Mouse (Mus musculus): ENCODE data around the gene Clcn3. TPM values are rescaled to one million over a fixed set of nuclear protein-coding genes. Genes with fewer than 3 reads are reported as not detected.
A peak's percentile ranks its signal among the peaks of the same experiment; 100 is the strongest.

The Clcn3 gene
- polyA plus RNA-seq, 1 experiment from 2014 or later = 51.6 TPM

GRCm38 (mm10) chr8:60889843-60890519, 93.1 kb downstream of the Clcn3 start, which contains the start of gene Hpf1:
Hpf1 (plus strand) TSS chr8:60890418.
- no peaks in the 10 kb centered on the region for H3K27me3 ChIP-seq
- peak within 1 kb of the TSS; percentile 78 for H3K4me3 ChIP-seq (replicated peaks)
- 0 out of 2 replicates have a peak within 1 kb of the TSS, but pooled peaks have one; percentile 56 for H3K27ac ChIP-seq
- no peaks in the 10 kb centered on the region for H3K9me3 ChIP-seq
- peak within 1 kb of the TSS; percentile 86 for H3K9ac ChIP-seq (replicated peaks)
- H3K36me3 ChIP-seq = peaks cover 15% of the 10 kb centered on the region; the same call in 1 of the 2 replicates
- peak; percentile 98 for ATAC-seq
- 5% methylated on average over 43 of the region's 43 CpGs for WGBS
- H3K4me2 ChIP-seq (replicated peaks) = peak within 1 kb of the TSS; percentile 79
- peaks cover 24% of the 10 kb centered on the region for H3K4me1 ChIP-seq (replicated peaks)

GRCm38 (mm10) chr8:60889131-60889842, 93.8 kb downstream of the Clcn3 start:
- 85% methylated on average over 11 of the region's 11 CpGs for WGBS
- Histone ChIP-seq H3K9me3 (no peaks in the 10 kb centered on the region), H3K9ac (replicated peaks) (no peak overlapping the region), H3K4me3 (replicated peaks) (no peak overlapping the region), H3K4me2 (replicated peaks) (peak overlapping the region; percentile 79; the same call in 1 of the 2 replicates), H3K36me3 (peaks cover 8% of the 10 kb centered on the region; the same call in 1 of the 2 replicates), H3K27ac (no peak overlapping the region), H3K4me1 (replicated peaks) (peaks cover 24% of the 10 kb centered on the region), H3K27me3 (no peaks in the 10 kb centered on the region)
- ATAC-seq = no peak

GRCm38 (mm10) chr8:60886736-60887135, 96.4 kb downstream of the Clcn3 start:
- Histone ChIP-seq H3K4me3 (replicated peaks) (no peak overlapping the region), H3K4me1 (replicated peaks) (peaks cover 11% of the 10 kb centered on the region), H3K27ac (no peak overlapping the region), H3K9ac (replicated peaks) (no peak overlapping the region), H3K36me3 (no peaks in the 10 kb centered on the region), H3K4me2 (replicated peaks) (no peak overlapping the region), H3K27me3 (no peaks in the 10 kb centered on the region), H3K9me3 (no peaks in the 10 kb centered on the region)
- 51% methylated on average over 6 of the region's 6 CpGs for WGBS
- ATAC-seq = no peak

GRCm38 (mm10) chr8:60883419-60884137, 99.5 kb downstream of the Clcn3 start:
- no peak for ATAC-seq
- no peak overlapping the region for H3K4me2 ChIP-seq (replicated peaks)
- H3K4me3 ChIP-seq (replicated peaks) = no peak overlapping the region
- WGBS = 69% methylated on average over 4 of the region's 4 CpGs
- no peaks in the 10 kb centered on the region for H3K27me3 ChIP-seq
- H3K9ac ChIP-seq (replicated peaks) = no peak overlapping the region
- no peak overlapping the region for H3K27ac ChIP-seq
- H3K36me3 ChIP-seq = no peaks in the 10 kb centered on the region
- H3K4me1 ChIP-seq (replicated peaks) = no peaks in the 10 kb centered on the region
- no peaks in the 10 kb centered on the region for H3K9me3 ChIP-seq

- Histone ChIP-seq H3K4me2 (replicated peaks) (no peak overlapping the region), H3K27ac (no peak overlapping the region), H3K36me3 (no peaks in the 10 kb centered on the region), H3K9me3 (no peaks in the 10 kb centered on the region), H3K27me3 (no peaks in the 10 kb centered on the region), H3K4me3 (replicated peaks) (no peak overlapping the region), H3K4me1 (replicated peaks) (no peaks in the 10 kb centered on the region), H3K9ac (replicated peaks) (no peak overlapping the region)
- WGBS = 83% methylated on average over 2 of the region's 2 CpGs
- ATAC-seq = no peak
Measured at GRCm38 (mm10) chr8:60878617-60879016, 104.5 kb downstream of the Clcn3 start.

- Histone ChIP-seq H3K27me3 (no peaks in the 10 kb centered on the region), H3K4me3 (replicated peaks) (no peak overlapping the region)
Measured at GRCm38 (mm10) chr8:60870231-60871193, 112.6 kb downstream of the Clcn3 start.

GRCm38 (mm10) chr8:60869761-60870160, 113.3 kb downstream of the Clcn3 start:
- 92% methylated on average over 2 of the region's 2 CpGs for WGBS
- no peaks in the 10 kb centered on the region for H3K9me3 ChIP-seq
- ATAC-seq = no peak
- no peaks in the 10 kb centered on the region for H3K4me1 ChIP-seq (replicated peaks)
- no peaks in the 10 kb centered on the region for H3K36me3 ChIP-seq
- no peak overlapping the region for H3K9ac ChIP-seq (replicated peaks)
- H3K27me3 ChIP-seq = no peaks in the 10 kb centered on the region
- H3K27ac ChIP-seq = no peak overlapping the region
- H3K4me3 ChIP-seq (replicated peaks) = no peak overlapping the region
- H3K4me2 ChIP-seq (replicated peaks) = no peak overlapping the region

More at GRCm38 (mm10) chr8:60870231-60871193, 112.6 kb downstream of the Clcn3 start:
- Histone ChIP-seq H3K4me1 (replicated peaks) (no peaks in the 10 kb centered on the region), H3K4me2 (replicated peaks) (no peak overlapping the region), H3K9me3 (no peaks in the 10 kb centered on the region), H3K27ac (no peak overlapping the region), H3K9ac (replicated peaks) (no peak overlapping the region), H3K36me3 (no peaks in the 10 kb centered on the region)
- ATAC-seq = no peak
- 83% methylated on average over 13 of the region's 13 CpGs for WGBS

GRCm38 (mm10) chr8:60868236-60868965, 114.7 kb downstream of the Clcn3 start:
- H3K4me1 ChIP-seq (replicated peaks) = no peaks in the 10 kb centered on the region
- H3K9ac ChIP-seq (replicated peaks) = no peak overlapping the region
- H3K27me3 ChIP-seq = no peaks in the 10 kb centered on the region
- no peak overlapping the region for H3K27ac ChIP-seq
- H3K9me3 ChIP-seq = no peaks in the 10 kb centered on the region
- no peak for ATAC-seq
- H3K4me3 ChIP-seq (replicated peaks) = no peak overlapping the region
- 87% methylated on average over 4 of the region's 4 CpGs for WGBS
- H3K36me3 ChIP-seq = no peaks in the 10 kb centered on the region
- no peak overlapping the region for H3K4me2 ChIP-seq (replicated peaks)

- H3K27me3 ChIP-seq = no peaks in the 10 kb centered on the region
- H3K4me2 ChIP-seq (replicated peaks) = no peak overlapping the region
- no peak overlapping the region for H3K4me3 ChIP-seq (replicated peaks)
- no peaks in the 10 kb centered on the region for H3K4me1 ChIP-seq (replicated peaks)
- ATAC-seq = no peak
- H3K9me3 ChIP-seq = no peaks in the 10 kb centered on the region
- H3K27ac ChIP-seq = no peak overlapping the region
- no peak overlapping the region for H3K9ac ChIP-seq (replicated peaks)
- H3K36me3 ChIP-seq = no peaks in the 10 kb centered on the region
- 77% methylated on average over 4 of the region's 4 CpGs for WGBS
Measured at GRCm38 (mm10) chr8:60867468-60868115, 115.5 kb downstream of the Clcn3 start.

GRCm38 (mm10) chr8:60865504-60866114, 117.5 kb downstream of the Clcn3 start:
- no peaks in the 10 kb centered on the region for H3K36me3 ChIP-seq
- ATAC-seq = peak; percentile 71; the same call in 1 of the 2 replicates
- no peak overlapping the region for H3K4me2 ChIP-seq (replicated peaks)
- no peak overlapping the region for H3K9ac ChIP-seq (replicated peaks)
- no peak overlapping the region for H3K4me3 ChIP-seq (replicated peaks)
- 33% methylated on average over 3 of the region's 3 CpGs for WGBS
- H3K27me3 ChIP-seq = no peaks in the 10 kb centered on the region
- no peak overlapping the region for H3K27ac ChIP-seq
- no peaks in the 10 kb centered on the region for H3K4me1 ChIP-seq (replicated peaks)
- H3K9me3 ChIP-seq = no peaks in the 10 kb centered on the region
